Mouse (Mus musculus): ENCODE measurements around the gene Cep128.

The Cep128 gene

GRCm38 (mm10) chr12:91305769-91306168 is 78.4 kb downstream of the Cep128 start:
- no peak for DNase-seq

GRCm38 (mm10) chr12:91305038-91305437 is 79.2 kb downstream of the Cep128 start:
- no peak for DNase-seq

- no peak for DNase-seq
Measured at GRCm38 (mm10) chr12:91298700-91299099, 85.5 kb downstream of the Cep128 start.

GRCm38 (mm10) chr12:91295870-91296269 is 88.3 kb downstream of the Cep128 start:
- DNase-seq = no peak

- no peak for DNase-seq
Measured at GRCm38 (mm10) chr12:91295436-91295835, 88.8 kb downstream of the Cep128 start.

- DNase-seq = no peak
Measured at GRCm38 (mm10) chr12:91273936-91274335, 110.3 kb downstream of the Cep128 start.

GRCm38 (mm10) chr12:91269634-91270033 is 114.6 kb downstream of the Cep128 start:
- DNase-seq = no peak

- DNase-seq = no peak
Measured at GRCm38 (mm10) chr12:91268974-91269373, 115.2 kb downstream of the Cep128 start.

- no peak for DNase-seq
Measured at GRCm38 (mm10) chr12:91266014-91266413, 118.2 kb downstream of the Cep128 start.

- DNase-seq = no peak
Measured at GRCm38 (mm10) chr12:91265462-91265861, 118.7 kb downstream of the Cep128 start.

GRCm38 (mm10) chr12:91264828-91265355 is 119.3 kb downstream of the Cep128 start:
- no peak for DNase-seq

- no peak for DNase-seq
Measured at GRCm38 (mm10) chr12:91263705-91264104, 120.5 kb downstream of the Cep128 start.

GRCm38 (mm10) chr12:91262801-91263200 is 121.4 kb downstream of the Cep128 start:
- DNase-seq = no peak

- DNase-seq = no peak
Measured at GRCm38 (mm10) chr12:91256334-91256733, 127.9 kb downstream of the Cep128 start.

GRCm38 (mm10) chr12:91254831-91255230 is 129.4 kb downstream of the Cep128 start:
- DNase-seq = no peak

- DNase-seq = no peak
Measured at GRCm38 (mm10) chr12:91220609-91221008, 163.6 kb downstream of the Cep128 start.

- DNase-seq = no peak
Measured at GRCm38 (mm10) chr12:91205550-91205949, 178.7 kb downstream of the Cep128 start.

- no peak for DNase-seq
Measured at GRCm38 (mm10) chr12:91204330-91204729, 179.9 kb downstream of the Cep128 start.

GRCm38 (mm10) chr12:91202496-91202895 is 181.7 kb downstream of the Cep128 start:
- DNase-seq = no peak

- no peak for DNase-seq
Measured at GRCm38 (mm10) chr12:91189111-91189510, 195.1 kb downstream of the Cep128 start.

GRCm38 (mm10) chr12:91185564-91185963 is 198.6 kb downstream of the Cep128 start:
- no peak for DNase-seq

- no peak for DNase-seq
Measured at GRCm38 (mm10) chr12:91184616-91185015, 199.6 kb downstream of the Cep128 start.

GRCm38 (mm10) chr12:91183928-91184327 is 200.3 kb downstream of the Cep128 start:
- DNase-seq = no peak

GRCm38 (mm10) chr12:91183304-91183855 is 200.8 kb downstream of the Cep128 start:
- DNase-seq = no peak
